Mouse (Mus musculus) embryo, embryonic 11.5 days (tissue): ENCODE measurements around the gene Tmcc1.

Experiments used
- DNase-seq: peaks from one replicate; pipeline ENCODE4 v3.0.0-alpha.2; 2012; ENCODE audit warnings: low read depth, low spot score

Tmcc1 gene

DNA sequence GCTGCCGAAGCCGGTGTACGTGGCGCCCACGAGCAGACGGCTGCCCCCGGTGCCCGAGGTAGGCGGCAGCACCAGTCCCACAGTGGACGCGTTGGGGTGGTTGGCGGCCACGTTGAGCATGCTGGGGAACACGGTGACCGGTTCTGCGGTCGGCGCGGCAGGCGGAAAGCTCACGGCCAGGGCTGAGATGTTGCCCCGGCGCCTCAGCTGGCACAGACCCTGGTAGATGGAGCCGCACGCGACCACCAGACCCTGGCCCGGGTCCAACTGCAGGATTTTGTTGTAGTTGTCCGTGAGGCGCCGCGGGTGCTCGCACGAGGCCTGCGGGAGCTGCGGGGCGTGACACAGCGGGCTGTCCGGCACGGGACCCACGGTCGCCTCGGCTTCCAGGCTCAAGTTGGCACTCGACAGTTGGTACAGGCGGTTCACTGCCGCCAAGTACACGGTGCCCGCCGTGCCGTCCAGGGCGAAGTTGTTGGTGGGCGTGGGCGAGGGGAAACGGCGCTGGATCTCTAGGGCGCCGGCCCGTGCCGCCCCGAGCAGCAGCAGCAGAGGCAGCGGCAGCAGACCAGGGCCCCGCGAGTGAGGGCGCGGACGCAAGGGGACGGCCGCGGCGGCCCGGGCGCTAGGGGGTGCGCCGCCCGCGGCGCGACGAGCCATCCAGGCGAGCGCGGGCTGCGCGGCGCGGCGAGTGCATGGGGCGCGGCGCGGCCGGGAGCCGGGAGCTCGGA is 199.0 kb downstream of the Tmcc1 start:
- DNase-seq = no peak

GRCm38 (mm10) chr6:115993463-115994145 is 199.7 kb downstream of the Tmcc1 start:
- no peak for DNase-seq

DNA sequence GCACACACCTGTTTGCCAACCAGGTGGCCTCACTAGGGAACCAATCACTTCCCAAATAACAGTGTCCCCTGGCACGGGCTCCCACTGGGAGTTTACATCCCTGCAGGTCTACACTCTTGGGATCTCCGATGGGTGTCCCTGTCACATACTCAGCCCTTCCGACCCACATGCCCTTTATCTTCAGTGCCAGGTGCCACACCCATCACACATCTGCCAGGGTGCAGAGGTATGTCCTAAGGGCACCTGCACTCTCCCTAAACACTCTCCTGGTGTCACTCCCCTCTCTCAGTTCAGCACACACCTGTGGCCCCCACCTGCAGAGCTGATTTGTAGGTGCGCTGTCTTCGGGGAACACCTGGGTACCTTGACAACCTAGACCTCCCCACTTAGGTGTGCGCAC is 200.3 kb downstream of the Tmcc1 start:
- no peak for DNase-seq

DNA sequence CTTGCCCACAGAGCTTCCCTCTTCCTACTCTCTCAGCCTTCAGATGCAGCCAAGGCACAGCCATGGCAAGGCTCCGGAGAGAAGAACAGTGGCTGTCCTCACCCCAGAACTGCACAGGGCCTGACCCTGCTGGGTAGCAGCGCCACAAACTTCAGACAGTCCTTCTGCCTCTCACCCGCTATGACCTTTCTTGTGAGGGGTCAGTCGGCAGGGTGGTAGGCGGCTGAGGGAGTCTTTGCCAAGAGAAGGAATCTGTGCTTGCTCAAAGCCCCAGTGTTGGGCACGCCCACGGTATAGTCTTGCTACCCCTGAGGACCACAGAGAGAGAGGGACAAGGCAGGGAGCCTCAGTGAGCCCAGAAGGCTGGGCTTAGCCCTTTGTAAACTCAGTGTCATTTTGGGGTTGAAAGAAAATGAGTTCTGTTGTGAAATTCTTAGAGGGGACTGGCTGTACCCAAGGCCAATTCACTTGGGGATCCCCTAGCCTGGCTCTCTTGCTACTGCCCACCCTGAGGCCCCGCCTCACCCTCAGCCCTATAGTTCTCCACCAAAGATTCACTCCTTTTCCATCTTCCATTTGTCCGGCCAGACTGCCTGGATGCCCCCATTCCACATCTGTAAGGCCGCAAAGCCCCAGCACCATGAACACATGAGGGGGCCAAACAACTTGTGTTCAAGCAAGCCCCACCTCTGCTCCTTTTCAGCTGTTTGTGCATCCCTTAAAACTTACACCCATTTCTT is 201.2 kb downstream of the Tmcc1 start:
- DNase-seq = no peak

DNA sequence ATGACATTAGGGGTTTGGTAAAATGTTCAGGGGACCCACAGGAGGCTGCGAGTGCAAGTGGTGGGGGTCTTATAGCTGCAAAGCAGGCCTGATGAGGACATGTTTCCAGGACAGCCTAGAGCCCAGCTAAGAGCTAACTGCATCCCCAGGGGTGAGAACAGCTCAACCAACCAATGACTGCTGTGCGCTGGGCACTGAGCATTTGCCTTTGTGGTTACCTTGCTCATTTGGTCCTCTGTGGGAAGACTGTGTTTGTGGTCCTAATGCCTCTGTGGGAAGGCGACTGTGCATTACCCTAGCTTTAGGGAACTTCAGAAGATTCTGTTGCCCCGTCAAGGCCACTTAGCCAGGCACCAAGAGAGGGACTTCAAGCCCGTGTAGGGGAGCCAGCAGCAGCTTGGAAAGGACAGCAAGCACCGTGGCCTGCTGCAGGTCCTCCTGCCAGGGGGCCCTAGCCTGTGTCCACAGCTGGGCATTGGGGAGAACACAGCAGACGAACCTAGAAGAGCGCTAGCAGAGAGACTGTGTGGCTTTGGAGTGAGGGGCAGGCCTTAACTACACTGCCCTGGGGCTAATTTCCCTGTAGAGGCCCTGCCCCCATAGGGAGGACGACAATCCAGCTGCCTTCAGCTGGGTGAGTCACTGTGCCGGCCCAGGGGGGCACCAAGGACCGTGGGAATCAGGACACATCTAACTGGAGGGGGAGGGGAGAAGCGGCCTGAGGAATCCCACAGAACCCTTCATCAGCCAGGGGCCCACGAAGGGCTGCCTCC is 202.0 kb downstream of the Tmcc1 start:
- DNase-seq = no peak

GRCm38 (mm10) chr6:115990479-115990878 is 202.8 kb downstream of the Tmcc1 start:
- DNase-seq = no peak

DNA sequence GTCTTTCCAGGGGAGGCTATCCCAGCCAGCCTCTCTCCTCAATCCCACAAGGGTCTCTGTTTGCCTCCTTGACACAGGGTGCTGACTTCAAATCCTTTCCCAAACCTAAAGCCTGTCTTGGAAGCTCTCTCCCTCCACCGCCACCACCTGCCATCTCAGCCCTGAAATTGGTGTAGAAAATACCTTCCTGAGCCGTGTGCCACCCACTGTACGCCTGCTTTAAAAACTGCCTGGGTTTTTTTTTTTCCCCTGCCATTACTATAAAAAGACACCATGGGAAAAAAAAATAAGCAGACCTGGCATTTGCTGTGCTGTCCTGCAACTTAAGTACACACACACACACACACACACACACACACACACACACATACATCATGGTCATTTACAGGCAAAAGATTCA is 203.2 kb downstream of the Tmcc1 start:
- no peak for DNase-seq

DNA sequence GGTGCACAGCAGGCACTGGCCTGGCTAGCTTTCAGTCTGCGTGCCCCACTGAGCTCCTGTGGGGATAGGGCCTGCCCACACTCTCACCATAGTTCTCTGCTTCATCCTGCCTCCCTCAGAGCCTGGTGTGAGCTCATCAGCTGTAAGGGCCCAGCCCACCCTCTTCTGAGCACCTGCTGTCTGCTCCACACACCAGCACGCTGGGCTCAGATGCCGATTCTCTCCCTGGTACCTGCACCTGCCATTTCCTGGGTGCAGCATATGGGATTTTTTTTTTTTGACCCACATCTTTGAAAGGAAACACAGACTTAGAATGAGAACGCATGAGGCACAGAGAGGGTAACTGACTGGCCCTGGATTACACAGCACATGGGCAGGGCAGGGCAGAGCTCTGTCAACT is 203.7 kb downstream of the Tmcc1 start:
- DNase-seq = no peak

DNA sequence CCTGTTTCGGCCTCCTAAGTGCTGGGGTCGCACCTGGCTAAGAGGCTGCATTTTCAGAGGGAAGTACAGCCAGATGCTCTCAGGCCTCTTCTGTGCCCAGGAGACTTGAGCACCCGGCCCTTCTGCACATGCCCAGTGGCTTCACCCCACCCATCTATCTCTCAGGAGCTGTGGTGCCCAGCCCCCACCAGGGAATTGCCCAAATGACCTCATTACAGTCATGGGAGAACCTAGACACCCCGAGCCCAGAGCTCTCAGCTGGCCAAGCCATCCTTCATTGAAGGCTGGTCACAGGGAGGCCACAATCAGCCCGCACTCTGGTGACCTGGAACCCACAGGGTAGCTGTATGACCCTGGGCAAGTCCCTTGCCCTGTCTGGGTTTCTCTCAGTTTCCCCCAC is 204.3 kb downstream of the Tmcc1 start:
- DNase-seq = no peak

DNA sequence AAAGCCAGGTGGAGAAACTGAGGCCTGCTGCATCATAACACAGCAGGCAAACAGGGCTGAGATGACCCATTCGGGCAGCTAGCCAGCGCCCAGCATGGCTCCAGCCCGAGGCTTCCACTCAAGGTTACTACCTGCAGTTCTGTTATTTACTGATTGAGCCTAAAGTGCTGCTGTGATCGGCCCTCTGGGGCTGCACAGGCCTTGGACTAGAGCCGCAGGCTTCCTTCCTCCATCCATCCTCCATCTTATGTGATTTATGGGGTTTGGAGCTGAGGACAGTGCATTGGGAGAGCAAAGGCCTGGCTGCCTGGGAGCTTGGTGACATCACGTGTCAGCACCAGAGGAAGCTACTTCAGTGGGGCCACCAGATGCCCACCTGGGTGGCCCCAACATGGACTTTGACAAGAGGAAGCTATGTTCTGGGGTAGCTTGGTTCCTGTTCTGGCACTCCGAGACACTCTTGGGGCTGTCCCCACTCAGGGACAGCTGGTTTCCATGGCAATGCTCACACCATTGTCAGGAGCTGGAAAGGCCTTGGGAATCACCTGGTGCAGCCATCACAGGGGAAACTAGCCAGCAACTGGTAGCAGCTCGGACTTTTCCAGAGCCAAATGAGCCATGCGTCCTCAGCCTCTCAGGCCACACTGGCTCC is 206.1 kb downstream of the Tmcc1 start:
- DNase-seq = no peak

- no peak for DNase-seq
These were observed 206.7 kb downstream of the Tmcc1 start for GRCm38 (mm10) chr6:115986472-115987095.

GRCm38 (mm10) chr6:115985622-115986021 is 207.7 kb downstream of the Tmcc1 start:
- no peak for DNase-seq

- DNase-seq = no peak
These were observed 208.7 kb downstream of the Tmcc1 start for GRCm38 (mm10) chr6:115984580-115984979.

DNA sequence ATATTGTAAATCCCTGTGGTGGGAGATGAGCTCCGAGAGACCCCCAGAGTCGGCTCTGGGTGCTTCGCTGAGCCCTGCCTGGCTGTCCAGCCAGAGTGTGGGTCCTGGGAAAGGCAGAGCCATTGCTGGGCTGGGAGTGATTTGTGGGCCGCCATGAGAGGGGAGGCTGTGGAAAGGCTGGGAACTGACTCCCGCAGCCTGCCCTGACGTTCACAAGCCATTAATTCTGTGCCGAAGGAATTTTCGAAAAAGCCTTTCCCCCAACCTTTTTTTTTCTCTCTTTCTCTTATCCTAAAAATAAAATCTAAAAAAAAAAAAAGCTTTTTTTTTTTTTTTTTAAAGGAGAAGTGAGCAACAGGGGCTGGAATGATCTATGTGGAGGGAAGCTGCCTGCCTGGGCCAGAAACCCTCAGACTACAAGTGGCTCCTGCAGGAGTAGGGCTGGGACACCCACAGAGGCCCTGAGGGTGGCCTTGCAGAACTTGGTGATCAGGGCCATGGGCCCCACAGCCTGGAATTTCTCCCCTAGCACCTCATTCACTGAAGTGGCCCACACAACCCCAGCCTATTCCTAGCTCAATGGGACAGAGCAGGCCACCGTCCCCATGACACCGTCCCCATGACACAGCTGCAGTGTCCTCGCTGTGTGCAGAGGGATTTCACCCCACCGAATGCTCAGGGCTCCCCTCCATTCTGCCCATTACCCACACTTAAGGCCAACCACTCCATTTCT is 209.8 kb downstream of the Tmcc1 start:
- DNase-seq = no peak

DNA sequence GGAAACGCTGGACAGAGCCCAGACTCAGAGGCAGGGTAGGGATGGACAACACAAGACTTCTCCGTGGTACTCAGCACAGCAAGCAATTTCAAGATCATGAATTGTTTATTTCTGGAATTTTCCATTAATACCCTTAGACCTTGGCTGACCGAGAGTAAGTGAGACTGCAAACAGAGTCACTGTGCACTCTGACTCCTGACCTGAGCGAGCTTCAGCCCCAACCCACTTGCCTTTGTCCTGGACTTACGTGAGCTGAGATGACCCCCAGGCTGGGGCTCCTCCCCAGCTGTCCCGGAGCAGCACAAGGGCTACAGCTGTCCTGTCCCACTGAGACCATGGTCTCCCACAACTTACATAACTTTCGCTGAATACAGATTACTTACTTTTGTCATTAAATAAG is 210.4 kb downstream of the Tmcc1 start:
- no peak for DNase-seq

- no peak for DNase-seq
These were observed 214.7 kb downstream of the Tmcc1 start for GRCm38 (mm10) chr6:115978596-115978995.

DNA sequence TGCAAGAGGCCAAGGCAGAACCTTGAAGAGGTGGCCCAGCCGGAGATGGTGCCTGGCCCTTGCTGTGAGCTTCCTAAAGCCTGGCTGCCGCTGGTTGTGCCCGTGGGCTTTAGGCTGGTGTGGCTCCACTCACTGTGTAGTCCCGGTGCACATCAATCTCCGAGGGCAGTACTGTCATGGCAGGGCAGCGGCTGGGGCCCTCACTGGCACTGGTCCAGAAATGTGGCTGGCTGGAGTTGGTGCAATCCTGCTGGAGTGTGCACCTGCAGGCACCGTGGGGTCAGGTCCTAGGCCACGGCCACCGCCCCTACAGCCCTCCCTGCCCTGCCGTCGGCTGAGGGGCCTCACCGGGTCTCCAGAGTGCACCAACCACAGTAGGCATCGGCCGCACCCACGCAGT is 215.5 kb downstream of the Tmcc1 start:
- DNase-seq = no peak

- no peak for DNase-seq
These were observed 217.7 kb downstream of the Tmcc1 start for GRCm38 (mm10) chr6:115975606-115976005.

DNA sequence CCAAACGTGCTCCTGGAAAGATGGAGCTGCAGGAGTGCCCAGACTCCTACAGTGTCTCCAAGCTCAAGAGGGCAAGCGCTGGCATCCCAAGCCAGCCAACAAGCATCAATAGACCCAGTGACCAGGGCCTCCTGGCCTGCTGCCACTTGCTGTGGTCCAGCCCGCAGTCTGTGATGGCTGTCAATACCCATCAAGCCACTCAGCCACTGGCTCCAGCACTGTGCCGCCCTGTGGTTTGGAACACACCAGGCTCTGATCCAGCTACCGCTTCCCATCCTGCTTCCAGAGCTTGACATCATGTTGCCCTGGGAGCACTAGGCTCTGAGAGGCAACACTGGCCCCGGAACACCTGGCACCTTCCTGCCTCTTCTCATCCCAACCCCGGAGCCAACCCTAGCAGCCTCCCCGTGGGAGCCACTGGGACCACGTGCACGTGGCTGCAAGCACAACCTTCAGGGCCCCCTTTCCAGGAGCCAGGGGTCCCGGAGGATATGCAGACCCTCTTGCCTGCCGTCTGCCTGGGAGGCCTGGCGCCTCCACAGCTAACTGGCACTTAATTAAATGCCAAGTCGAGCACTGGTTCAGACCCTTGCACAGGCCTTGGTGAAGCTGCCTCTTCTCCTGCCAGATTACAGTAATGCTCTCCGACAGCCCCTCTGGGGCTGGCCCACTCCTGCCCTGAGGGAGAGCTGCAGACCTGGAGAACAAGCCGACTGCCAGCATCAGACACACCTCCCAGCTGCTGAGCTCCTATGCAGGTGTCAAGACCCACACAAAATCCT is 219.2 kb downstream of the Tmcc1 start:
- DNase-seq = no peak
